Mouse (Mus musculus) thymus, postnatal 14 days (tissue): ENCODE data around the gene Fscn2.

Experiments
- DNase-seq: peaks from one replicate; pipeline ENCODE4 v3.0.0; 2021

Gene Fscn2

DNA sequence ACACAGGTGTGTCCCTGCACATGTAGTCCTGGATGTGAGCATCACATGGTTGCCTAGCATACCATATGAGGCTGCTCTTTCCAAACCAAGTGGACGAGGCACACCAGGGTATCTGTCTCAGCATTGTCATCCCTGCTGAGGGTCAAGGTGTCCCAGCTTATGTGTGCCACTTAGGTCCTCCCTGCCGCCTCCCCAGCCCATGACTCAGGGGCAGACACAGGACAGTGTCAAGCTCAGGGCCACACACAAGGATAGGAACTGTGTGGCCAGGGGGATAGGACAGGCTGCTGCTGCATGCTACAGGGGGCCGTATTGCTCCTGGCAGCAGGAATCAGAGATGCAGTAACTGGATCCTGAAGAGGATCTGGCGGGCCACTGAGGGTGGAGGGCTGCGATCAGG, 579 bp upstream of the Fscn2 start:
- no peak for DNase-seq

GRCm38 (mm10) chr11:120362891-120363290, 1.6 kb downstream of the Fscn2 start:
- no peak for DNase-seq

GRCm38 (mm10) chr11:120366443-120367027, 5.2 kb downstream of the Fscn2 start:
- no peak for DNase-seq

DNA sequence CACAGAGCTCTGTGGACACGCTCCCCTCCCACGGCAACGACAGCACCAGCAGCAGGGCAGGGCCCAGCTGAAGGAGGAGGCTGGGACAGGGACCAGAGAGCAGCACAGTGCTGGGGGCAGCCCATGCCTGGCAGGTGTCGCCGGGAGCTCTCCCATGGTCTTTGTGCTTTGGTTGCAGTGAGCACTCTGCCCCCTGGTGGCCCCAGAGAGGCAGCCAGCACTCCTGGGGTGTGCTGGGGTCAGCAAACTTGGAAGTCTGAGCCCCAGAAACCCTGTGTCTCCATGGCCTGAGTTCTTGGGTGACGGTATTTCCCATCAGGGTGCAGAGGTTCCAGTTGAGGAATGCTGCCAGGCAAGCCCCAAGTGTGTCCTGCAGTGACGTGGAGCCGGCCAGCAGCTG, 8.3 kb downstream of the Fscn2 start:
- DNase-seq: peak; percentile 80

DNA sequence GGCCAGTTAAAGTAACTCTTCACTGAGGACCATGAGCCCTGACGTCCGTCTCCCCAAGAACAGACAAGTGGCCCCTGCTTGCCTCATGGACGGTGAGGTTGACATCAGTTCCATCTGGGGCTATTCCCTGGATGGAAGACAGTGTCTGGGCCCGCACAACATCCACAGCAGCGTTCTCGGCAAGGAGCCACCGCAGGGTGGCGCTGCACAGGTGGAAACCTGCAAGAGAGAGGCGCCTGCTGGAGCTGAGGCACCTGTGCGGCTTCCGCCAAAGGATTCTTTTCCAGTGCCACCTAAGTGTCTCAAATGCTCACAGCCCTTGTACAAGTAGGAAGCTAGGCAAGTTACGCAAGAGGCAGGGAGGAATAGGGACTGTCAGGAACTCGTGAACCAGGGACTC, 11.7 kb downstream of the Fscn2 start:
- DNase-seq: no peak

- no peak for DNase-seq
Observed at GRCm38 (mm10) chr11:120373820-120374586, 12.7 kb downstream of the Fscn2 start.

GRCm38 (mm10) chr11:120375324-120375723, 14.0 kb downstream of the Fscn2 start:
- DNase-seq: no peak

DNA sequence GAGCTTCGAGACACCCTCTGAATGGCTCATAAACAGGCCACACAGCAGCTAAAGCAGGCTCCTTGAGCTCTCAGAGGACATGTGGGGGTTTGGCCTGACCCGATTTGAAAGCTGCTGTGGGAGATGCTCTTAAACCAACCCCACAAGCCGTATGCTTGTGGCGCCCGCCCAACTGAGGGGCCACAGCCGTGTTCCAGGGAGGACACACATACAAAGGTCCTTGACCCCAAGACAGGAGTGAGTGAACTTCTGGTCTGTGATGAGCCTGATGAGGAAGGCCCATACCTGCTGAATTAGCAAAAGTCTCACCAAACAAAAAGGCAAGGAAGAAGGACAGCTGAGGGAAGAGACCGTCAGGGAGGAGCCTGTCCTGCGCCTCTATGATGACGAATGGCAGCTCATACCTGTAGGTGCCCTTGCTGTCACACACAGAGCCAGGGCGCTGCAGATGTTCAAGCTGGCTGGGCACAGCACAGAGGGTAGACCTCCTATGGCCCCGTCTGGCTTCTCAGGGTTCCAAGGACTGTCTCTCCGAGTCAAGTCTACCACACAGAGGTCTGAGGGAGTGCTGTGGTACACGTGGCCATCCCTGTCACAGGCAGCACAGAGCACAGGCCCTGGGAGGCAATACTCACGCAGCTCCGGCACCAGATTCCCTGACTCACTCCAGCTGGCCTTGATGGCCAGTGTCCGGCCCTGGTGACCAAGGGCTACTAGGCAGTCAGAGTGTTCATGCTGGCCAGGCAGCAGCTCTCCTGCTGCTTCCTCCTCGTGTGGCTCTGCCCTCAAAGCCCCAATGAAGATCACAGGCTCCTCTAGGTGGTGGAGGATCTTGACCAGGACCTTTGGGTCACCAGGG, 15.2 kb downstream of the Fscn2 start:
- no peak for DNase-seq

- DNase-seq: no peak
Observed at GRCm38 (mm10) chr11:120377337-120377736, 16.0 kb downstream of the Fscn2 start.

GRCm38 (mm10) chr11:120378031-120378610, 16.8 kb downstream of the Fscn2 start:
- DNase-seq: no peak

- peak; percentile 92 for DNase-seq
Observed at GRCm38 (mm10) chr11:120378611-120379540, 17.5 kb downstream of the Fscn2 start, which contains the start of gene Faap100. TSS of gene Faap100 (minus strand) at chr11:120378764.

GRCm38 (mm10) chr11:120380271-120380670, 18.9 kb downstream of the Fscn2 start:
- no peak for DNase-seq

DNA sequence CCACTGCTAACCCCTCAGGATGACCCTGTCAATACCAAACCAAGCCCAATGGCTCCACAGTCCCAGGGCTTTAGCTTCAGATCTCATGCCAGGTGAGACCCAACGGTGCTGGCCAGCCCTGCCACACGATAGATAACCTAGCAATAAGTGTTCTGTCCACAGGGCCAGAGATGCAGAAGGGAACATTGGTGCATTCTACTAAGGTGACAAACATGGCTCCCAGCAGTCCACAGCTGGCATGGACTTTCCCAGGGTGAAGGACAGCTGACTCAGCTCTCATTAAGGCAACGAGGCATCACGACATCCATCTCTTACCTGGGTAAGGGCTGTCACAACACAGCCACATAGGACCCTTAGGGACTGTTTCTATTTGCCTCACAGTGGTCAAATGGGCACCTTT, 19.8 kb downstream of the Fscn2 start:
- no peak for DNase-seq

DNA sequence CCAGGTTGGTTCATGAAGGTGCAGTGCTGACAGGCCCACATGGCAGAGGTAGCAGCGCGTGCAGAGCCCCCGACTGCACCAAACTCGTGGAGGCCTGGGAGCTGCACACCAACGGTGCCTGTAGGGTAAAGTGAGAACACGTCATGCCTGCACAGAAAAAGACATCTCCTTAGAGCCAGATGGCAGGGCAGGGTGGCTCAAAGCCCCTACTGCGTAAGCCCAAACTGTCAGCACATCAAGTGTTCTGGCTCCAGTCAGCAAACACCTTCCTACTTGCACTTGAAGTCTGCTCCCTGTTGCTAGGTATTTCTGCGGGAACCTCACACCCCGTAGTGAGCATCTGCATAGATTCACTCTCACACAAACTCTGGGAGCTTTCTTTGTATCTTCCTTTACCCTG, 21.2 kb downstream of the Fscn2 start:
- no peak for DNase-seq

DNA sequence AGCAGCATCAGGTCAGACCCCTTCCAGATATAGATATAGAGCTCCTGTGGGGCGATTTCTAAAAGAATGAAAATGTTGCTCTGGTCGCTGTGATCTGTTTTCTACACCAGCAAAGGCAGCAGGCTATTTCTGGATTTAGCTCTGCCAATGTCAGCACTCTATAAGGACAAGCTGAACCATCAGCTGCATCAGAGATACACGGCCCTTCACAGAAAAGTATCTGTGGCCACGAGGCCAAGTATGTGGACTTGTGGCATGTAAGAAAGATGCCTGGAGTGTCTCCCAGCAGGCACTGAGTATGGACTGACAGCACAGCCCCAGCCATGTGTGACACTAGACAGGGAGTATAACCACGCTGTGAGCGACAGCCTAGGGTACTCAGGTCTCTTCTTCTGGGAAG, 25.3 kb downstream of the Fscn2 start:
- DNase-seq: no peak

DNA sequence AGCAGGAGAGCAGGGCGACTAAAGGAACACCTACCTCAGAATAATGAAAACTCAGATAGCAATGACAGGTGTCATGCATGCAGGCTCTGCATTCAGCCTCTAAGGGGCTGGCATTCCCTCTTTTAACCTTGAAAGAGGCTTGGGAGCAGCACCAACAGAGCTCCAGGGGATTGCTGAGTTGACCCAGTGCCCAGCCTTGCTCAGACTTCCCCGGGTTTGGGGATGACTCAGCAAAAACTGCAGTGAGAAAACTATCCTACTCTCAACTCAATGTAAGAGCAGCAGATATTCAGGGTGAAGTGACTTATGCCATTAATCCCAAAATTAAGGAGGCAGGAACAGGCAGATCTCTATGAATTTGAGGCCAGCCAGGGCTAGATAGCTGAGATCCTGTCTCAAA, 25.8 kb downstream of the Fscn2 start:
- DNase-seq: no peak

GRCm38 (mm10) chr11:120388580-120388979, 27.2 kb downstream of the Fscn2 start:
- DNase-seq: no peak

DNA sequence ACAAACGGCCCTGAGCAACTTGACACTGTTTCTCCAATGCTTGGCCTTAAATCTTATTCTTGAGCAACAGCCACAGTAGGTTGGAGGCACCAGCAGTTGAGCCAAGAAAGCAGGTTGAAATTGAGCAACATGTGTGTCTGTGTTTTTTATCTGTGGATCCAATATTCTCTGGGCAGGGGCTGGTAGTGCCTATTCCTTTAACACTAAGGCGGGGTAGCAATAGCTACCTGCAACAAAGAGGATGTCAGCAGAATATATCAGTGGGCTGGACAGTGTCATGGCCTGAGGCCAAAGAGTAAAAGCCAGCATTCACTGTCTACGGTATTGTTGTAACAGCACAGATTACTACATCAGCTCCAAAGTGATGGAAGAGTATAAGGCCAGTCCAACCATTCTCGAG, 34.3 kb downstream of the Fscn2 start:
- DNase-seq: no peak

DNA sequence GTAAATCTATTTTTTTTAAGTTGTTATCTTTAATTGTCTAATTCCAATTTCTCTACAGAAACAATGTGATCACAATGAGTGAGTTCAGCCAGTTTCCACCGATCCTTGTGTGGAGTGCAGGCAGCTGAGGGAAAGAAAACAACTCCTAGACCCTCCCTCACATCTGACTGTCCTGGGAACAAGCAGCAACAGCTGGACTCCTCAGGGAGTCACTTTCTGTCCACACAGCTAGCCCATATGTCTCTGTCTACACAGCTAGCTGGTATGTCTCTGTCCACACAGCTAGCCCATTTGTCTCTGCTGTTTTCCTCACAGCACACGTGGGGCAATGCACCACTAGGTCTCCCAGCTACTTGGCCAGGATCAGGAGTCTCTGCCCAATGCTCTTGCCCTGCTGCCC, 36.3 kb downstream of the Fscn2 start:
- no peak for DNase-seq

DNA sequence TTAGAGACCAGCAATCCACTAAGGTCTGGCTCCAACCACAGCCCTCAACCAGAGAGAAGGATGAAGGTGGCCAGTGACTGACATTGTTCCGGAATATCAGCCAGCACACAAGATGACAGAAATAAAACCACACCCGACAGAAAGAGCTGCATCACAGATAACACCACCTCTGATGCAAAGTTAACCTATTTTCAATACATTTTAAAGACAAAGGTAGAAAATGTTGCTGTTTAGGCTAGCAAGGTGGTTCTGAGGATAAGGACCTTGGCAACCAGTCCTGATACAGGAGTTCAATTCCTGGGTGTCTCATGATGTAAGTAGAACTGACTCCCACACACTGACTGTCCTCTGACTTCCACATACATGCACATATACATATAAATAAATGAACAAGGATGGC, 38.0 kb downstream of the Fscn2 start:
- DNase-seq: no peak

- DNase-seq: no peak
Observed at GRCm38 (mm10) chr11:120404814-120405213, 43.5 kb downstream of the Fscn2 start.

GRCm38 (mm10) chr11:120405867-120406266, 44.5 kb downstream of the Fscn2 start:
- DNase-seq: no peak
